Mouse (Mus musculus): ENCODE measurements around the gene Cabp2. TPM values are rescaled to one million over a fixed set of nuclear protein-coding genes. Genes with fewer than 3 reads are reported as not detected.

Gene Cabp2
- total RNA-seq, 1 experiment: not detected

DNA sequence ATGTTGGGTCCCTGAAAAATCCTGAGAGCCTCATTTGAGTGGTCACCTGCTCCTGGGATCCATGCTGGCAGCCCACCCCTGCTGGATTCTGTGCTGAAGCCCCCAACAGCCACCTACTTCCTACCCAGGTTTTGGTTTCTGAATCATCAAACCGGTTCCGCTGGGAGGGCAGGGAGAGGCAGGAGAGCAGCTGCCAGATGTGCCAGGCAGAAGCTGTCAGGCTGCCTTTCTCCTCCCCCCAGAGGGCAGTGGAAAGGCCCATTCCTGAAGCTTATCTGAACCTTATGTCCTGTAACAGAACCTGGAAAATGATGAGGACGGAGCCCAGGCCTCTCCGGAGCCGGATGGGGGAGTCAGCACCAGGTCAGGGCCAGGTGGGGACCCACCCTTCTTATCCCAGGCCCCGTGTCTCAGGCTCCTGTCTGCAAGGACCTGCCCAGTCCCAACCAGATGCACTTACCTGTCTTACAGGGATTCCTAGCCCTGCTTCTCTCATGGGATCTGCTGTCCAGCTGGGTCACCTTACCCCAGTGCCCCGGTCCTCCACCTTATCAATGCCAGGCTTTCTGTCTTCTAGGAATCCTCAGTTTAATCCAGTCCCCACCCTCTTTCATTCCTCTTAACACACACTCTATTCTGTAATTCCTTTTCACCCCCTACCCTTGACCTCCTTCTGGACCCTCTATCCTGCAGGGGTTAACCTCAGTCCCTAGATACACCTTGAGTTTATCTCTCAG lies 45.5 kb downstream of the Cabp2 start:
- no peak for DNase-seq (ENCODE audit: low read depth, low spot score)
- in situ Hi-C loops (cut with MboI; ENCODE audit: low sequenced_read_pairs in 2 of 2, unreplicated experiment in 2 of 2): no loop called here
- no peak for TF ChIP-seq ZNF384 (IDR thresholded peaks at IDR 0.05; ENCODE audit: low read depth, low read length)
- TF ChIP-seq MAFK (IDR thresholded peaks at IDR 0.05; ENCODE audit: insufficient read depth, low read depth, low read length): no peak
- TF ChIP-seq ZC3H11A (IDR thresholded peaks at IDR 0.05; ENCODE audit: borderline replicate concordance, low read depth, low read length): no peak
- TF ChIP-seq CHD2 (IDR thresholded peaks at IDR 0.05; ENCODE audit: low read depth, low read length): no peak
- TF ChIP-seq HCFC1 (IDR thresholded peaks at IDR 0.05; ENCODE audit: borderline replicate concordance, insufficient read depth, low read length): no peak
- H3K9me3 ChIP-seq (ENCODE audit: control insufficient read depth, insufficient read depth, low read depth, low read length): no peaks in the 10 kb centered on the region
- H3K4me1 ChIP-seq (ENCODE audit: control insufficient read depth in 2 of 2, insufficient read depth in 2 of 2, low read length in 2 of 2, poor library complexity in 1 of 2): peaks cover 0 to 6% of the 10 kb centered on the region in 2 experiments; a peak in 2 of 4 replicates
- peak overlapping the region; percentile 94; the same call in 1 of the 2 replicates for H3K9ac ChIP-seq (ENCODE audit: insufficient read depth, low read depth, low read length, poor library complexity, severe bottlenecking)
- H3K4me3 ChIP-seq (ENCODE audit: insufficient read depth in 1 of 2, low read depth in 1 of 2, low read length in 2 of 2, poor library complexity in 1 of 2, severe bottlenecking in 1 of 2): peak overlapping the region; percentile 79 to 90
- H3K36me3 ChIP-seq (ENCODE audit: control insufficient read depth, insufficient read depth, low read length, poor library complexity, severe bottlenecking): peaks cover 16% of the 10 kb centered on the region; the same call in 1 of the 2 replicates
- no peak overlapping the region for H3K27ac ChIP-seq (ENCODE audit: insufficient read depth, low read depth, low read length, poor library complexity, severe bottlenecking)

GRCm38 (mm10) chr19:4129462-4129861 lies 48.1 kb downstream of the Cabp2 start:
- no peak overlapping the region for H3K27ac ChIP-seq (ENCODE audit: insufficient read depth, low read depth, low read length, poor library complexity, severe bottlenecking)
- no peaks in the 10 kb centered on the region for H3K9me3 ChIP-seq (ENCODE audit: control insufficient read depth, insufficient read depth, low read depth, low read length)
- H3K4me3 ChIP-seq (ENCODE audit: insufficient read depth in 1 of 2, low read depth in 1 of 2, low read length in 2 of 2, poor library complexity in 1 of 2, severe bottlenecking in 1 of 2): no peak overlapping the region
- in situ Hi-C loops (cut with MboI; ENCODE audit: low sequenced_read_pairs in 2 of 2, unreplicated experiment in 2 of 2): no loop called here
- peaks cover 0 to 6% of the 10 kb centered on the region in 2 experiments; a peak in 2 of 4 replicates for H3K4me1 ChIP-seq (ENCODE audit: control insufficient read depth in 2 of 2, insufficient read depth in 2 of 2, low read length in 2 of 2, poor library complexity in 1 of 2)
- no peak for DNase-seq (ENCODE audit: low read depth, low spot score)
- peaks cover 25% of the 10 kb centered on the region; the same call in 1 of the 2 replicates for H3K36me3 ChIP-seq (ENCODE audit: control insufficient read depth, insufficient read depth, low read length, poor library complexity, severe bottlenecking)
- no peak overlapping the region for H3K9ac ChIP-seq (ENCODE audit: insufficient read depth, low read depth, low read length, poor library complexity, severe bottlenecking)
- TF ChIP-seq ZNF384 (IDR thresholded peaks at IDR 0.05; ENCODE audit: low read depth, low read length): no peak
- TF ChIP-seq MAFK (IDR thresholded peaks at IDR 0.05; ENCODE audit: insufficient read depth, low read depth, low read length): no peak
- no peak for TF ChIP-seq ZC3H11A (IDR thresholded peaks at IDR 0.05; ENCODE audit: borderline replicate concordance, low read depth, low read length)
- TF ChIP-seq HCFC1 (IDR thresholded peaks at IDR 0.05; ENCODE audit: borderline replicate concordance, insufficient read depth, low read length): no peak
- no peak for TF ChIP-seq CHD2 (IDR thresholded peaks at IDR 0.05; ENCODE audit: low read depth, low read length)

GRCm38 (mm10) chr19:4130106-4130505 lies 48.7 kb downstream of the Cabp2 start:
- Histone ChIP-seq H3K4me3 (ENCODE audit: insufficient read depth in 1 of 2, low read depth in 1 of 2, low read length in 2 of 2, poor library complexity in 1 of 2, severe bottlenecking in 1 of 2) (no peak overlapping the region), H3K4me1 (ENCODE audit: control insufficient read depth in 2 of 2, insufficient read depth in 2 of 2, low read length in 2 of 2, poor library complexity in 1 of 2) (peaks cover 0 to 6% of the 10 kb centered on the region in 2 experiments; a peak in 2 of 4 replicates), H3K9me3 (ENCODE audit: control insufficient read depth, insufficient read depth, low read depth, low read length) (no peaks in the 10 kb centered on the region), H3K36me3 (ENCODE audit: control insufficient read depth, insufficient read depth, low read length, poor library complexity, severe bottlenecking) (peaks cover 25% of the 10 kb centered on the region; the same call in 1 of the 2 replicates), H3K27ac (ENCODE audit: insufficient read depth, low read depth, low read length, poor library complexity, severe bottlenecking) (no peak overlapping the region), H3K9ac (ENCODE audit: insufficient read depth, low read depth, low read length, poor library complexity, severe bottlenecking) (no peak overlapping the region)
- DNase-seq (ENCODE audit: low read depth, low spot score): no peak
- TF ChIP-seq HCFC1 (IDR thresholded peaks at IDR 0.05; ENCODE audit: borderline replicate concordance, insufficient read depth, low read length) (no peak), MAFK (IDR thresholded peaks at IDR 0.05; ENCODE audit: insufficient read depth, low read depth, low read length) (no peak), CHD2 (IDR thresholded peaks at IDR 0.05; ENCODE audit: low read depth, low read length) (no peak), ZC3H11A (IDR thresholded peaks at IDR 0.05; ENCODE audit: borderline replicate concordance, low read depth, low read length) (no peak), ZNF384 (IDR thresholded peaks at IDR 0.05; ENCODE audit: low read depth, low read length) (no peak)
- in situ Hi-C loops (cut with MboI; ENCODE audit: low sequenced_read_pairs in 2 of 2, unreplicated experiment in 2 of 2): no loop called here

DNA sequence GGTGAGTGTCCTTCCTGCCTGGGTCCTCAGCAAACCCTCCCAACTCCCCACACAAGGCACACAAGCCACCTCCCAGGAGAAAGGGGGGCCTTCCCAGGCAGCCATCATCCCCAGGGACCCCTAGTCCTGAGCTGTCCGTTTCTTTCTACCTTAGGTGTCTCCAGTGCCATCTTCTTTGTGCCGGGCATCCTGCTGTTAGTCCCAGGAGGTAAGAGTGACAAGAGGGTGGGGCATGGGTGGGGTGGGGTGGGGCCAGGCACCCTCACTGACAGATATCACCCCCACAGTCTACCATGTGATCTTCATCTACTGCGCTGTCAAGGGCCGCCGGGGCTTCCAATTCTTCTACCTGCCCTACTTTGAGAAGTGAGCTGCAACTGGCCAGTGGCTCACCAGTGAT lies 49.7 kb downstream of the Cabp2 start:
- DNase-seq (ENCODE audit: low read depth, low spot score): no peak
- H3K4me3 ChIP-seq (ENCODE audit: insufficient read depth in 1 of 2, low read depth in 1 of 2, low read length in 2 of 2, poor library complexity in 1 of 2, severe bottlenecking in 1 of 2): no peak overlapping the region
- TF ChIP-seq ZNF384 (IDR thresholded peaks at IDR 0.05; ENCODE audit: low read depth, low read length): no peak
- no peak for TF ChIP-seq HCFC1 (IDR thresholded peaks at IDR 0.05; ENCODE audit: borderline replicate concordance, insufficient read depth, low read length)
- no peak for TF ChIP-seq ZC3H11A (IDR thresholded peaks at IDR 0.05; ENCODE audit: borderline replicate concordance, low read depth, low read length)
- no peak for TF ChIP-seq MAFK (IDR thresholded peaks at IDR 0.05; ENCODE audit: insufficient read depth, low read depth, low read length)
- no peak for TF ChIP-seq CHD2 (IDR thresholded peaks at IDR 0.05; ENCODE audit: low read depth, low read length)
- H3K27ac ChIP-seq (ENCODE audit: insufficient read depth, low read depth, low read length, poor library complexity, severe bottlenecking): no peak overlapping the region
- in situ Hi-C loops (cut with MboI; ENCODE audit: low sequenced_read_pairs in 2 of 2, unreplicated experiment in 2 of 2): no loop called here
- H3K36me3 ChIP-seq (ENCODE audit: control insufficient read depth, insufficient read depth, low read length, poor library complexity, severe bottlenecking): peaks cover 25% of the 10 kb centered on the region; the same call in 1 of the 2 replicates
- H3K9ac ChIP-seq (ENCODE audit: insufficient read depth, low read depth, low read length, poor library complexity, severe bottlenecking): no peak overlapping the region
- peaks cover 0 to 9% of the 10 kb centered on the region in 2 experiments; a peak in 2 of 4 replicates for H3K4me1 ChIP-seq (ENCODE audit: control insufficient read depth in 2 of 2, insufficient read depth in 2 of 2, low read length in 2 of 2, poor library complexity in 1 of 2)
- no peaks in the 10 kb centered on the region for H3K9me3 ChIP-seq (ENCODE audit: control insufficient read depth, insufficient read depth, low read depth, low read length)
